Mouse (Mus musculus) activated CD4-positive, CD25-positive, alpha-beta regulatory T cell, adult 4 months (primary cell): ENCODE measurements at regions not wholly inside any gene's neighbourhood (a gene's known extent, or its start where the extent isn't known, plus 50 kb on each side); places are given as distances from the start of the nearest gene placed in this dataset.

Experiments used
- ATAC-seq: one replicate; pipeline ENCODE4 v1.8.0; 2017

- no peak for ATAC-seq
Observed at GRCm38 (mm10) chr9:61092834-61093479, 279.2 kb upstream of the Tle3 start.

GRCm38 (mm10) chr9:61095069-61095775, 276.9 kb upstream of the Tle3 start:
- ATAC-seq = no peak

GRCm38 (mm10) chr9:61101741-61102450, 270.3 kb upstream of the Tle3 start:
- ATAC-seq = no peak

- ATAC-seq = no peak
Observed at GRCm38 (mm10) chr9:61102451-61103358, 269.5 kb upstream of the Tle3 start.

- no peak for ATAC-seq
Observed at GRCm38 (mm10) chr9:61105550-61106280, 266.5 kb upstream of the Tle3 start.

- ATAC-seq = no peak
Observed at GRCm38 (mm10) chr9:61109519-61110285, 262.5 kb upstream of the Tle3 start.

- no peak for ATAC-seq
Observed at GRCm38 (mm10) chr9:61111206-61111605, 261.0 kb upstream of the Tle3 start.

GRCm38 (mm10) chr9:61111733-61112415, 260.3 kb upstream of the Tle3 start:
- no peak for ATAC-seq

- no peak for ATAC-seq
Observed at GRCm38 (mm10) chr9:61119252-61119651, 252.9 kb upstream of the Tle3 start.

GRCm38 (mm10) chr9:61120531-61120930, 251.6 kb upstream of the Tle3 start:
- ATAC-seq = no peak

- ATAC-seq = no peak
Observed at GRCm38 (mm10) chr9:61120931-61121391, 251.2 kb upstream of the Tle3 start.

- no peak for ATAC-seq
Observed at GRCm38 (mm10) chr9:61123431-61123830, 248.7 kb upstream of the Tle3 start.

GRCm38 (mm10) chr9:61125769-61126168, 246.4 kb upstream of the Tle3 start:
- ATAC-seq = no peak

- no peak for ATAC-seq
Observed at GRCm38 (mm10) chr9:61128077-61128476, 244.1 kb upstream of the Tle3 start.

GRCm38 (mm10) chr9:61129186-61129585, 243.0 kb upstream of the Tle3 start:
- ATAC-seq = no peak

GRCm38 (mm10) chr9:61130877-61131276, 241.3 kb upstream of the Tle3 start:
- ATAC-seq = no peak

- ATAC-seq = no peak
Observed at GRCm38 (mm10) chr9:61135263-61135882, 236.8 kb upstream of the Tle3 start.

- ATAC-seq = no peak
Observed at GRCm38 (mm10) chr9:61135917-61136316, 236.2 kb upstream of the Tle3 start.

GRCm38 (mm10) chr9:61138741-61139368, 233.3 kb upstream of the Tle3 start:
- ATAC-seq = no peak
